Mouse (Mus musculus): ENCODE data around the gene F5.

F5 gene

DNA sequence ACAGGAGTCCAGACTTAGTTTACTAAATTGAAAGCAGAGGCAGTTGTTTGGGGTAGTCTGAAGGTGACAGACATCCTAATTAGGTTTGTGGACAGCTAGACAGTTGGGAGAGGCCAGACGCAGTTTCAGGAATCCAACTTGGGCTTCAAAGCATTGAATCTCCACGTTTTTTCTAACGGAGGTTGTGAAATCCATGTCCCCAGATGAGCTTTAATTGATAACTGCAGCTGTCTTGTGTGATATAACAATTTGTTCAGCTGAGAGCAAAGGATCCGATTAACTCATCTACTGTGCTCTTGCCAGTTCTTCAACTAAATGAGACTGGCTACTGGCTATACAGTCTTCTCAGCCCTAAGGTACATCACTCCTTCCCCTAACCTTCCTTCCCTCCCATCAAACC, 6.9 kb downstream of the F5 start:
- no peak for DNase-seq (ENCODE audit: low read depth, low spot score)

DNA sequence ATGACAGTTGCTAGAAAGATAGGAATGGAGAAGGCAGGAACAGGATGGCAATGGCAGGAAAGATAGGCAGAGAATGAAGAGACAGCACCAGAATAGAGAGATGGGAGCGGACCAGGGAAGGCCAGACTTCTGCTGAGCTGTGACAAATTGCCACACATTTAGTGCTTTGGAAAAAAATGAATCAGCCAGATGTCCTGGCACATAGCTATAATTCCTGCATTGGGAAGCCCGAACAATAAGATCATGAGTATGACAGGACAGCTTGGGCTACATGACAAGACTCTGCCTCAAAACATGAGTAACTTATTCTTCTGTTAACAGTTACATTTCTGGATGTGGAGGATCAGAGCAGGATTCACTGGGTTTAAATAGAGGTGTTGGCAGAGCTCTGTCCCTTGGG, 8.1 kb downstream of the F5 start:
- DNase-seq (ENCODE audit: low read depth, low spot score): no peak

DNA sequence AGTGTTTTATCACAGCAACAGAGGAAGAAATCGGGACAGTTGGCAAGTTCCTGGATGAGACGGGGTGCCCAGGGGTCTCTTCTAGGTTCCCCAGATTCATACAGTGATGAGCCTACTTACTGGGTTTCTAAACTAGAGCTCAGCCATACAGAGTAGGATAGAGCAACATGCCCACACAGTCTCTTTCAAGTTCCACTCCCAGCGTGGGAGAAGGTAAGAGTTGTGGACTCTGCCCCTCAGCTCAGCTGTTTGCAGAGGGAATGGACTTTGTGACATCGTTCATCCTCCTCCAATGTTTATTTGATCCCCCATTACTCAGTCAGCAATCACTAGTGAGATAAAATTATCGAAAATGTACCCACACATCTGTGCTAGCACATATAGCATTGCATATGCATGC, 11.1 kb downstream of the F5 start:
- no peak for DNase-seq (ENCODE audit: low read depth, low spot score)

DNA sequence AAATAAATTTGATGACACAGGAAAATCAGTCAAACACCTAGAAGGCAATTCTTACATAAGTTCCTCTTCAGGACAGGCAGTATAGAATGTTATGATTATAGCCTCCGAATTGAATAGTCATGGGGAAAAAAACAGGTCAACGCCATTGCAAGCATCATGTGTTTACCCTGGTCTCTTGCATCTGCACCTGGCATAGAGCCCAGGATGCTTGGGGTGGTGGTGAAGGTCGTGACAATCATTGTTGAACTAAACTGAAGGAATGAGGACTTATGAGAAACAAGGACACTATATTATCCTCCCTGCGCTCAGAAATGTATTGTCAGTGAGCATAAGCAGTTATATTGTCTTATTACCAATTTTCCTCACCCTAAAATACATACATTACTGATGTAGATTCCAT, 17.2 kb downstream of the F5 start:
- DNase-seq (ENCODE audit: low read depth, low spot score): no peak

DNA sequence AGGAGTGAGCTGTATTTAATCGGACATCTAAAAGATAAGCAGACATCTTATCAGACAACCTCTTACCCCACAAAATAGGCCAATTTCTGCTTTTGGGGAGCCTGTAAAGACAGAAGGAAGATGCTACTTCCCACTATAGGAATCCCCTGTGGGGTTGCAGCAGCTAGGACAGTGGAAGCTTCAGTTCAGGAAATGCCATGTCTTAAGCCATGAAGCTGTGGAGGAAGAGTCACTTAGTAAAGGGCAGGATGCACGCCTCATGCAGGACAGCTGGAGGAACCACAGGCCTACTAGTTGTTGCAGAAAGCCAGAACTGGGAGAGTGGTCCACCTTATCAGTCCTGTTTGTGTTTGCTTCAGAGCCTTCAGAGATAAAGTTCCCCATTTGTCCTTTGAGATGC, 18.8 kb downstream of the F5 start:
- no peak for DNase-seq (ENCODE audit: low read depth, low spot score)

DNA sequence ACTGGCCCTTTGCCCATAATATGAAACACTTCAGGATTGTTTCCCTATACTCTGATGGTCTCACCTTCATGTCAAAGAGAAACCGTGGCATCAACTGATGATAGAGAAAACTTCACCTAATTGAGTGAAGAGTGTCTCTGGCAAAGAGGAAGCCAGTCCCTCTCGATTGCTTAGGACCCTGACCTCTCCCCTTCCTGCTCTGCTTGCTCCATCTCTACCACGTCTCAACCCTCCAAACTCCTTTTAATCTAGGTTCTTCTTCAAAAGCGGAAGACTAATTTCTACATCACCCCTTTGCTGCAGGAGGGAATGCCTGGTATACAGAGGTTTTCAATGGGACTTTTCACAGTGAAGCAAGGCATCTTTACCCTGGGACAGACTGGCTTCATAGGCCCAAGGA, 21.5 kb downstream of the F5 start:
- DNase-seq (ENCODE audit: low read depth, low spot score): no peak

DNA sequence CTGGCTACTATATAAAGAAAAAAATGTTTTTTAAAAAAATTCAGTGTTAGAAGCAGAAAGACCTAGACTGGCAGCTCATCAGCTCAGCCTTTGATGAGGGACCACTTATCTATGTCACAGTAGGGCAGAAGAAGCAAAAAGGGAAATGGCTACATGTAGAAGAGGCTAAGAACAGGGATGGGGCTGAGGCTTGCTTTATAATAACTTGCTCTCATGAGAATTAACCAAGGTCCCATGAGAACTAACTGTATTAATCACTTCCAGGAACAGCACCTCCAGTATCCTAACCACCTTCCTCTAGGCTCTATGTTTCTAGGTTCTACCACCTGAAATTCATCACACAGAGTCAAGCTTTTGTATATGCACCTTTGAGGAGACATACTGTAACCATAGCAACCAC, 25.2 kb downstream of the F5 start:
- no peak for DNase-seq (ENCODE audit: low read depth, low spot score)

DNA sequence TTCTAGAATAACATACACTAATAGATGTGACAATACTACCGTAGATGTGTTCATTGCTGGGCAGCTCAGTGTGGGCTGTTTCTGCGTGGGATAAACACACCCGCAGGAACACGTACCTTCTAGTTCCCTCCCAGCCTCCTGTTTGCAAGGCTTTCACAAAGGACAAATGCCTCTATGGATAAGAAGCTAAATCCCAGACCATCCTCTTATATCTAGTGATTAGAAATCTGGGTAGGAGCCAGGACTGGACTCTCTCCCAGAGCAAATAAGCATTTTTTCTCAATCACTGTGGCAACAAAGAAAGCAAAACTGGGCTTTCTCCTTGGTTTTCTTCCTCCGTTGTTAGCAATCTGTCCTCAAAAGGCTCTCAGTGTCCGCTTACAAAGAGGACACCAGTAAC, 26.8 kb downstream of the F5 start:
- DNase-seq (ENCODE audit: low read depth, low spot score): no peak

DNA sequence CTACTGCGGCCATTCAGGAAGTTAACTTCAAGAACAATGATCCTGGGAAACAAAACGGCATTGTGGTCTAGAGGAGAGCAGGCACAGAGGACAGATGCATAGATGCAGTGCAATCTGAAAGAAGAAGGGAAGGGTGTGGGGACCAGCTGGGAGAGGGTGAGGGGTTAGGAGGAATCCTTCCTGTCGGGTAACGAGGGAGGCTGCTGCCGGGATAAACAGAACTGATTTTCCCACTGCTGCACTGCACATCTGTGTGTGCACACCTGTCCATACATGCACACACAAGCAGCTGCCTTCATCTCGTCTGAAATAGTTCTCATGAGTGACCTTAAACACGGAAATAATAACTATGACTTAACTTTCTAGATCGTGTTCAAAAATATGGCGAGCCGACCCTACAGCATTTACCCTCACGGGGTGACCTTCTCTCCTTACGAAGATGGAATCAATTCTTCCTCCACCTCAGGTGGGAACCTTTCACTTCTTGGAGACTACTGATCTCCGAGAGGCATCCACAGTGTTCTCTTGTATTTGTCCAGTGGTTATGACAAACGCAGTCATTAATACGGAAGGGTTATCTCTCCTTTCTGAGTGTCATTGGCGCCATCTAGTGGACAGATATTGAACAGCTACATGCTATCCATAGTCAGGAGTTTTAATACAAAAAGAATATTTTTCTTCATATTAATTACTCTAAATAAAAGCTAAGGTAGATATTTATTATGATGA, 32.7 kb downstream of the F5 start:
- DNase-seq (ENCODE audit: low read depth, low spot score): peak; percentile 69

DNA sequence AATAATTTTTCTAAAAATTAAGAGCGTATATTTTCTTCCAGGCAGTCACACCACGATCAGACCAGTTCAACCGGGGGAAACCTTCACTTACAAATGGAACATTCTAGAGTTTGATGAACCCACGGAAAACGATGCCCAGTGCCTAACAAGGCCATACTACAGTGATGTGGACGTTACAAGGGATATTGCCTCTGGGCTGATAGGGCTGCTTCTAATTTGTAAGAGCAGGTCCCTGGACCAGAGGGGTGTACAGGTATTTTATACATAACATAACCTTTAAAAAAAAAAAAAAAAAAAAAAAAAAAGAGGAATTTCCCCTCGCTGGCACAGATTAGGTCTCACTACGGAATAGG, 33.2 kb downstream of the F5 start:
- DNase-seq (ENCODE audit: low read depth, low spot score): no peak

DNA sequence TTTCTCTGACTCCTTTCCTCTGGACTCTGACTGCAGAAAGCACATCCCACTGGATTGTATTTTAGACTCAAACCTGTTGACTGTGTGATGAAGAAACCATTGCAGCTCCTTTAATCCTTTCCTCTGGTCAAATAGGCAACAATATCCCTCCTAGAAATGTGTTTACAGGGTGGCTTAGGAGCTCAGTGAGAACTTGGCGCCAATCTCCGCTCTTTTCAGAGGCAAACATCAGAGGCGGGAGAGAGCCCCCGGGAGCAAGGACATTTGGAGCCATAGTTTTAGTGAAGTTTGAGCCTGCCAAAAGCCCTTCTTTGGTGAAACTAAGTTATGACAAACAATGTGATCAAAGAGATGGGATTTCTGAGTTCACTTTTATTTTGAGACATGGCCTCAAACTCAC, 33.7 kb downstream of the F5 start:
- DNase-seq (ENCODE audit: low read depth, low spot score): no peak

DNA sequence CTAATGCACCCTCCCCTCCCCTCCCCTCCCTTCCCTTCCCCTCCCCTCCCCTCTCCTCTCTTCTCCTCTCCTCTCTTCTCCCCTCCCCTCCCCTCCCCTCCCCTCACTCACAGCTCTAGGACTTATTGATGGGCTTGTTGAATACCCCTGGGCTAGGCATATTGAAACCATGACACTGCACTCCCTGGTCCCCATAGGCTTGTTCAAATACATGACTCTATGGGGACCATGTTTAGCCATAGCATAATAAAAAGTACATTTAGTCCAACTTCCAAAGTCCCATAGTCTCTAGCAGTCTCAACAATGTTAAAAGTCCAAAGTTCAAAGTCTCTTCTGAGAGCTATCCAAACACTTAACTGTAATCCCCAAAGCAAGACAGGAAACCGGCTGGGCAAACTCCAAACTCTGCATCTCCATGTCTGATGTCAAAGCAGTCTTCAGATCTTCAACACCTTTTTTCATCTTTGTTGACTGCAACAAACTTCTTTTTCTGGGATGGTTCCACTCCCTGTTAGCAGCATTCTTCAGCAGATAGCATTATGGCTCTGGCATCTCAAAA, 35.4 kb downstream of the F5 start:
- no peak for DNase-seq (ENCODE audit: low read depth, low spot score)

DNA sequence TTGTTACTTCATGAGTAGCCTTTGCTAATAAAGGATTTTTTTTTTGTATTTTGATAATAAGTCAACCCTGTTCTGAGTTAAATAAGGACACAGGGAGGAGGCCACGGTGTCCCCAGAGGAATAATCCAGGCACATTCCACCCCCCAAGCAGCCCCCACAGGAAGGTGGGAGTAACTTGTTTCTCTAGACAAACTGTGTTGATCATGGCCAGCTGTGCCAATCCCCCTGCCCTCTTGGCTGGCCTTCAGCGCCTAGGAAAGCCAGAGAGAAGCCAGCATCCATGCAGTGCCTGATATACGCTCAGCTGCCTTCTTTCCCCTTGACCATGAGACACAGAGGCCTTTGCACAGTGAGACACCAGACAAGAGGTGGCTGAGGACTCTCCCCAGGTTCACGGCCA, 47.9 kb downstream of the F5 start:
- DNase-seq (ENCODE audit: low read depth, low spot score): no peak

DNA sequence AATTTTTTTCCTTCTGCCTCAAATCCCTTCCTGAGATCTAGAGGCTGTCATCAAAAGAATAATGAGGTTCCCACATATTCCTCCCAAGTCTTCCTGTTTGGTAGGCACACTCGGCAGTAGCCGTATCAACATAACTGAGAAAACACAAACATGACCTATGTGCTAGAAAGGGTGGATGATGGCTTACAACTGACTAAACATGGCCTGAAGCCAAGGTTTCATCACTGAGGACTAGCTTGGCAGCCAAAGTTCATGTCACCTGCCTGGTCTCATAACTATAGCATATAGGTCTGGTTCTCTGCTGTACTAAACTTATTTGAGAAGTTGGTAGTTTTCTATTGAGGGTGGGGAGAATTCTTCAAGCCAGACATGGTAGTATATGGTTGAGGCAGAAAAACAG, 56.8 kb downstream of the F5 start:
- DNase-seq (ENCODE audit: low read depth, low spot score): no peak

DNA sequence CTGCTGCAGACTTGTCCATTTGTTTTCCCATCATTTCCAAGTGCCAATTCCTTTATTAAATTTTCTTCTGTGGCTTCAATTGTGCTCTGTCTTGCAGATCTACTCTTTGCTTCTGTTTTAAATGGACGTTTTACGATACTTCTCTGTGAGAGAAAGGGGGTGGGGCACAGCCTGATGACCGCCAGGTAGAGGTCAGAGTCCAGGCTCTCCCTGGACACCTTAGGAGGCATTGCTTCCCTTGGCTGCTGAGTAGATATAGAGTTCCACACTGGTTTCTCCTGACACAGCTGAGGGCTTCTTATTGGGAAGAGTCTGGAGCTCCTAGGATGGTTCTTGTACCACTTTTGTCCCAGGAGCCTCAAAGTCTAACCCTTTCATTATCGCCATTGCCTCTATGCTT, 59.3 kb downstream of the F5 start:
- no peak for DNase-seq (ENCODE audit: low read depth, low spot score)

DNA sequence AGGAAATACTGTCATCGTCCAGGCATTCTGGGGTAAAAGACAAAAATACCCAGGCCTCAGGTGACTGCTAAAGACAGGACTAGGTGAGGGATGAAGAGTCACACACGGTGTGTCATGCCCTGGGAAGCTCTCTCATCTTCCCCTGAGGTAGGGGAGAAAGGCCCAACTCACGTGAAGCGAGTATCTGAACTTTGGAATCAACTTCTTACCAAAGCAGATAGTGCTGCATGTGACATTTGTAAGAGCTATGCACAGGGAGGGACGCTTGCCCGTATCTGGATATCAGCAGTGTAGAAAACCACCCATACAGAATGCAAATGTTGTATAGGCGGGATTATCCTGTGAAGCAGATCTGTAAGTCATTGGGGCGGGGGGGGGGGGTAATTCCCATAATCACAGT, 61.0 kb downstream of the F5 start:
- no peak for DNase-seq (ENCODE audit: low read depth, low spot score)

DNA sequence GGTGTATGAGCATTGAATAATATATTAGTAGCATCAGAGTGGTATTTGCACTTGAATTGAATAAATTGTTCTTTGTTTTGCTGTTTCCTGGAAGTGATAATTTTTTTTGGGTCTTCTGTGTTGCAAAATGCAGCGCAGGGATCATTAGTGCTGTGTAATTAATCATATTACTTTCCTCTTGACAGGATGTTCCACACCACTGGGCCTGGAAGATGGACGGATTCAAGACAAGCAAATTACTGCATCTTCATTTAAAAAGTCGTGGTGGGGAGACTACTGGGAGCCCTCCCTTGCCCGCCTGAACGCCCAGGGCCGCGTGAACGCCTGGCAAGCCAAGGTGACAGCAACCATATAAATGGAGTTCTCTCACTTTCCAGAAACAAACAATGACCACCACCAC, 62.6 kb downstream of the F5 start:
- DNase-seq (ENCODE audit: low read depth, low spot score): no peak

DNA sequence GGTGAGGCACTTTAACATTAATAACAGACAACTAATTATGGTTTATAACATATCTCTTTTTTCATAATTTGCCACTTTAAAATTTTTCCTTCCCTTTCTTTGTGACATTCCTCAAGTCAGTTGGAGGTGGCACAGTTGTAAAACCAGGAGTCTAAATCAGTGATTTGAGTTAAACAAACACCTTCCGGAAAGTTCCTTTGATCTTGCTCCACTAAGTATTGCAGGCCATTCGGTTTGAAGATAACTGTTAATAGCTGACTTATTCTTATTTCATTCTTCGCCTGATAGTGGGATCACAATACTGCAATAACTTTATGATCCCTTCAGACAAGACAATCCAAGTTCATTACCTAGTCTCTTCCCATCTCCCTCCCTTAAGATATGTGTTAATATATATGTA, 63.5 kb downstream of the F5 start:
- no peak for DNase-seq (ENCODE audit: low read depth, low spot score)

DNA sequence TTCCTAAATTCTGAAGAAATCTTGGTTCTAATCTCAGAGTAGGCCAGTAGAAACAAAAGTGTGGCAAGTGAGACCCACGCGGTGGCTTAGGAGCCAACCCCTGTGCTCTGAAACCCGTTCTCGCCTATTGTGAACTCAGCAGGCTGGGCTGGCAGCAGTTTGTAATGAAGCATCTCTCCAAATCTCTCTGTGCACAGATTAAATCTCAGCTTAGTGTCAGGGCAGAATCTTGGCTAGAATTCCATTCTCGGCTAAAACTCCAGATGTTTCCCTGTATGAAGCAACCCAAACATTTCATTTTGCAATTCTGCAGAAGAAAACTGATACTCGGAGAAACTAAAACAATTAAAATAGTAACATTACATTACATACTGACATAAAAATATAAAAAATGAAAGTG, 63.9 kb downstream of the F5 start:
- DNase-seq (ENCODE audit: low read depth, low spot score): peak; percentile 14

DNA sequence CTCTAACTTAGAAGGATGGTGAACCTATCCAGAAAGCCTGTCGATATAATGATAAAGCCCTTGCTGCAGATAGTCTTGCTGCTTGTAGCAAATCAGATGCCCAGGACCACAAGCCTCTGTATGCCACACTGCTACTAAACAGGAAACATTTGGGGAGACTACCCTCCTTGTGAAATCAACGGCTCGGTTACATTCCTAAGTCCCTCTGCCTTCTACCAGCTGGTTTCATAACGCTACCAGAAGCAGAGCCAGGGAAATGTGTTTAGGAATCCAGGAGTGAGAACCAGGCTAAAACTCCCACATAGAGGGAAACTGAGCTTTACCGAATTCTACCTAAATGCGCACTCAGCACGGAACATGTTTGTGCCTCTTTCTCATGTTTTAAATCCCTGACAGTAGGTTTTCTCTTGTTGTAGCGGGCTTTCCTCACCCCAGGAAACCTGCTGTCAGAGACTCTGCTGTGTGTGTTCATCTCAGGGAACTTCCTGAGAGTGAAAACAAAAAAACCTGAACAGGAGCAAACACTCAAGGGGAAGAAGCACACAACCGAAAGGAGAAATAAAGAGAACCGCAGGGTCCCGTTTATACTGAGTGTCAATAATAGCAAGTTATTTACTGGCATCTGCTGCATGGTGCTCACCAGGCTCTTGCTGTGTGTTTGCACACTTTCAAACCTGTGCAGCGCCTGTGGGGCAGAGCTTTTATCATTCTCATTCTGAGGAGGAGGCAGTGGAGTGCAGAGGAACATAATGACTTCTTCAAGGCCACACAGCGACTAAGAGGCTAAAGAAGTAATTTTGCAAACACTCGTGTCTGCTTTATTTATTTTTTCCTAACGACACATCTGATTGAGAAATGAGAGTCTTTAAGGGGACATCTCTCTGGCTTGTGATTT, 66.4 kb downstream of the F5 start:
- DNase-seq (ENCODE audit: low read depth, low spot score): peak; percentile 63

DNA sequence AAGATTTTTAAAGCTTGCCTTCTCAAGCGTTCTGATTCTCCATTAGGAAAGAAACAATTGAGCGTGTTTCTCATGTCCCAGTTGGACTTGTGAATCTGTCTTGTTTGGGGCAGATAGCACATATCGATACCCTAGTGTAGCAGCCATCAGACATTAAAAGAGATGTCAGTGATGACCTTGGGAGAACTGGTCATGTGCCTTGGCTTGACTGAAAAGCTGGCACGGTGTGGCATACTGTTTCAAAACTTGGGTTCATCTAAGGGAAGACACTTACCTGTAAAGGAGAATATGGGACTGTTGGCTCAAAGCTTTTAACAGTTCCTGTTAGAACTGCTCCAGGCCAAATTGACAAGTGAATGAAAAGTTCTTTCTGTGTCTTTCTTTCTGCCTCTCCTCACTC, 68.6 kb downstream of the F5 start:
- no peak for DNase-seq (ENCODE audit: low read depth, low spot score)

DNA sequence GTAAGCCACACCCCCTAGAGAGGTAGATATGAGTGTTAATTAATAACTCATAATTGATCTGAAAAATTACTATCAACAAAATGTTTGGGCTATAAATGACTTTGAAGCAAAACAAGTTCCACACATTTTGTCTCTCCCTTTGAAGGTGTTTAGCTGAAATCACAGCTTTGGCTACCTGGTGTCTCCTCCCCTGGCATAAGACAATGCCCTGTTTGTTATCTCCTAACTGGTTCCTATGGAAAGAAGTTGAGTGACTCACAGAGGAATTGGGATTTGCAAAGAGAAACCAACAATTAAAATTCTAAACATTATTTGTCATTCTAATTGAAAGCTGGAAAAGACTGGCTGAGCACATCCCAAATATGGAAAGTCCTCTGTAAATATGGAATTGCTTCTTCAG, 71.5 kb downstream of the F5 start:
- no peak for DNase-seq (ENCODE audit: low read depth, low spot score)

DNA sequence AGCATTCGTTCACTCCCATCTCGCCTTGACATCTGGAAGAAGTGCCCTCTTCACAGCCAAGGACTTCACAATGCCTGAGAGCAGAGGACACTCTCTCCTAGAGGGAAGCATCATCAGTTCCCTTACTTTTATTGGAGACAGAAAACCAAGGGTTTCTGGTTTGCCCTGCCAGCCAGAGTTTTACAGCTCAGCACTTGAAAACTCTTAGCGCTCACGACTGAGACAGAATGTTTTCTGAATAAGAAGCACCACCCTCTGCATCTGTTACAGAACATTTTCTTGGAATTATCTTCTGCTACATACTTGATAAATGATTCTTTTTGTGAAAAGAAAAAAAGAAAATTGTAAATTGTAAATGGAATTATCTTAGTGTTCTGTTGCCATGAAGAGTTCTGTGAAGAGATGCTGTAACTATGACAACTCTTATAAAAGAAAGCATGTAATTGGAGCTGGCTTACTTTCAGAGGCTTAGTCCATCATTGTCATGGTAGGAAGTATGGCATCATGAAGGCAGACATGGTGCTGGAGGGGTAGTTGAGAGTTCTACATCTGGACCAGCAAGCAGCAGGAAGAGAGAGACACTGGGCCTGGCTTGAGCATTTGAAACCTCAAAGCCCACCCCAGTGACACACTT, 80.4 kb downstream of the F5 start:
- peak; percentile 19 for DNase-seq (ENCODE audit: low read depth, low spot score)

Measured in brain, adult 2 months (tissue).